ENCODE assay signal across 9 mouse cellular contexts in genomic region chr3:123116903-123117302, GRCm38 (mm10).
A peak's percentile ranks its signal among the peaks of the same experiment; 100 is the strongest.
DNase-seq lines count a peak whose midpoint lies in the region; ATAC-seq and TF ChIP-seq lines count a peak whose summit lies in the region.
"Had no signal": no experiment of that assay in that cellular context is flagged by ENCODE, and none has a peak within 500 bp of the region (broad histone marks: within the 10 kb centered on the region; RNA-seq: fewer than 3 reads in every experiment).

No protein-coding gene starts in this region.

- DNase-seq in kidney, postnatal 0 days (ENCODE audit: low spot score), result peak; percentile 38
- no peak for DNase-seq in kidney, postnatal 10 days
- peak; percentile 36 for DNase-seq in embryo, embryonic 10 days (ENCODE audit: low spot score)
- no peak for DNase-seq in ovary, postnatal 36 days (ENCODE audit: low spot score)
- DNase-seq in forebrain, embryonic 10.5 days (ENCODE audit: extremely low spot score, low spot score), result no peak
- no peak for DNase-seq in right cerebral cortex, postnatal 14 days

- no peaks in the 10 kb centered on the region for H3K27me3 ChIP-seq in kidney, postnatal 0 days (ENCODE audit: insufficient read depth, low read length)
- no peaks in the 10 kb centered on the region for H3K27me3 ChIP-seq in heart, embryonic 15.5 days
- H3K27me3 ChIP-seq in forebrain, embryonic 10.5 days (ENCODE audit: poor library complexity, severe bottlenecking), result no peaks in the 10 kb centered on the region

- H3K4me3 ChIP-seq in kidney, postnatal 0 days (replicated peaks; ENCODE audit: low read depth, low read length), result 0 out of 2 replicates have a peak overlapping the region, but pooled peaks have one; percentile 14
- H3K4me3 ChIP-seq in heart, embryonic 15.5 days, result peak overlapping the region; percentile 44
- no peak overlapping the region for H3K4me3 ChIP-seq in forebrain, embryonic 10.5 days

- H3K4me2 ChIP-seq in kidney, postnatal 0 days (ENCODE audit: low read length), result peak overlapping the region; percentile 39
- H3K4me2 ChIP-seq in heart, embryonic 15.5 days, result peak overlapping the region; percentile 61

- no peak overlapping the region for H3K27ac ChIP-seq in kidney, postnatal 0 days
- peak overlapping the region; percentile 72 for H3K27ac ChIP-seq in heart, embryonic 15.5 days
- no peak overlapping the region for H3K27ac ChIP-seq in forebrain, embryonic 10.5 days
- H3K27ac ChIP-seq: macrophage had no signal

- H3K9ac ChIP-seq in kidney, postnatal 0 days (ENCODE audit: low read depth, low read length), result 0 out of 2 replicates have a peak overlapping the region, but pooled peaks have one; percentile 2
- H3K9ac ChIP-seq in heart, embryonic 15.5 days, result peak overlapping the region; percentile 37

- TF ChIP-seq CTCF in kidney, postnatal 0 days (IDR thresholded peaks at IDR 0.05; ENCODE audit: low read depth), result no peak; the same call in 1 of the 2 replicates

- no peak; the same call in 1 of the 2 replicates for ATAC-seq in kidney, postnatal 0 days (replicated peaks; ENCODE audit: low FRiP score, low read depth)
- ATAC-seq in heart, embryonic 15.5 days (replicated peaks; ENCODE audit: insufficient number of reproducible peaks, insufficient read depth, low FRiP score, low read depth), result peak; percentile 63
- ATAC-seq in megakaryocyte progenitor cell, adult 5-6 weeks (replicated peaks; ENCODE audit: poor library complexity), result peak; percentile 73

- peaks cover 4% of the 10 kb centered on the region; the same call in 1 of the 2 replicates for H3K4me1 ChIP-seq in kidney, postnatal 0 days (replicated peaks; ENCODE audit: insufficient read depth, low read length)
- peaks cover 14% of the 10 kb centered on the region for H3K4me1 ChIP-seq in heart, embryonic 15.5 days (replicated peaks)
- H3K4me1 ChIP-seq in forebrain, embryonic 10.5 days, result peaks cover 11% of the 10 kb centered on the region

- no peaks in the 10 kb centered on the region for H3K36me3 ChIP-seq in kidney, postnatal 0 days (ENCODE audit: insufficient read depth, low read length)
- H3K36me3 ChIP-seq in heart, embryonic 15.5 days, result peaks cover 24% of the 10 kb centered on the region; the same call in 1 of the 2 replicates
- no peaks in the 10 kb centered on the region for H3K36me3 ChIP-seq in forebrain, embryonic 10.5 days (replicated peaks)

- H3K9me3 ChIP-seq in kidney, postnatal 0 days (replicated peaks; ENCODE audit: low read length), result no peaks in the 10 kb centered on the region
- no peaks in the 10 kb centered on the region for H3K9me3 ChIP-seq in heart, embryonic 15.5 days (replicated peaks)
- no peaks in the 10 kb centered on the region for H3K9me3 ChIP-seq in forebrain, embryonic 10.5 days

- WGBS in kidney, postnatal 0 days, result 25% methylated on average over 16 of the region's 16 CpGs
- 17% methylated on average over 16 of the region's 16 CpGs for WGBS in heart, embryonic 15.5 days
- WGBS in forebrain, embryonic 10.5 days, result 52% methylated on average over 16 of the region's 16 CpGs

Comparison
In these comparisons a context has a peak if more than half of its experiments do, and no peak if none do; other contexts are left out.
1. DNase-seq: peak in kidney, postnatal 0 days (single experiment) and embryo, embryonic 10 days (single experiment); none in kidney, postnatal 10 days (single experiment), ovary, postnatal 36 days (single experiment), forebrain, embryonic 10.5 days (single experiment) and right cerebral cortex, postnatal 14 days (single experiment).